8 mouse cellular contexts compared by ENCODE assay signal in the genomic region with DNA sequence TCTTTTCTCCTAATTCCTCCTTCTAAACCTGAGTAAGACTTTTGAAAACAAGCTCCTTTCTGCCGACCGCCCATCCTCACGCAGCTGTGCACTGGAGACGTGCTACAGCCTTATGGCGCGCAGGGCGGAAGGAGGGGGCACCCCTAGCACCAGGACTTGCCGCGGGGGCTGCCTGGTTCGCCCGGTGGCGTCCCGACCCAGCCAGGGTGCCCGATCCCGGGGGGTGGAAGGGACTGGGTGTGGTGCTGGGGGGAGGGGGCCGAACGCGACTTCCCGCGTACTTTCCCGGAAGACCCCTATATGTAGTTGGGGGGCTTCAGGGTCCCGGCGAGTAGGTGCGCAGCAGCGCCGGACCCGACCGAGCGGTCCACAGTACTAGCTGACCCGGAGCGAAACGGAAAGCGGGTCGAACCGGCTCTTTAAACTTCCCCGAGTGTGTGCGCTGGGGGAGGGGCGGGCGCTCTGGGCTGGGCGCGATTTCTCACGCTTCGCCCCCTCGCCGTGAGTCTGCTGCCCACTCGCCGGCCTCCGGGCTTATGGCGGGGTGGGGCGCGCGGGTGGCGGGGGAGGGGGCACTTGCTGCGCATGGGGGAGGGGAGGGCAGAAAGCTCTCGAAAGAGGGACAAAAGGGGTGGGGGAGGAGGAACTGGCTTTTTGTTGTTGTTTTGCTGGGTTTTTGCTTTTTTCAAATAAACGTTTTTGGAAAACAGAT. TPM values are rescaled to one million over a fixed set of nuclear protein-coding genes. Genes with fewer than 3 reads are reported as not detected.
A peak's percentile ranks its signal among the peaks of the same experiment; 100 is the strongest.
DNase-seq lines count a peak whose midpoint lies in the region; ATAC-seq and TF ChIP-seq lines count a peak whose summit lies in the region.

No protein-coding gene starts in this region.

- intact Hi-C loops in left cerebral cortex, postnatal 14 days (cut with DNase I), result loop anchor here (2.0 to 5.0 kb wide), 2 partner anchors 74 to 207 kb away; no protein-coding TSS in a partner anchor

- no peaks in the 10 kb centered on the region for H3K27me3 ChIP-seq in hindbrain, postnatal 0 days (ENCODE audit: insufficient read depth, low read length)
- H3K27me3 ChIP-seq in megakaryocyte, embryonic 14.5 days (replicated peaks), result peaks cover 6% of the 10 kb centered on the region

- H3K9ac ChIP-seq in hindbrain, postnatal 0 days (replicated peaks; ENCODE audit: low read length), result peak overlapping the region; percentile 99

- H3K36me3 ChIP-seq in hindbrain, postnatal 0 days (ENCODE audit: insufficient read depth, low read length), result no peaks in the 10 kb centered on the region
- peaks cover 26% of the 10 kb centered on the region for H3K36me3 ChIP-seq in megakaryocyte, embryonic 14.5 days (replicated peaks; ENCODE audit: low read length)

- H3K4me2 ChIP-seq in hindbrain, postnatal 0 days (ENCODE audit: low read depth, low read length), result peak overlapping the region; percentile 92

- H3K9me3 ChIP-seq in hindbrain, postnatal 0 days (ENCODE audit: low read length), result no peaks in the 10 kb centered on the region
- no peaks in the 10 kb centered on the region for H3K9me3 ChIP-seq in megakaryocyte, embryonic 14.5 days

- peak; percentile 48 for ATAC-seq in hindbrain, postnatal 0 days
- ATAC-seq in erythroid progenitor cell, adult 5-6 weeks (replicated peaks; ENCODE audit: low FRiP score, poor library complexity, severe bottlenecking), result no peak

- H3K27ac ChIP-seq in hindbrain, postnatal 0 days, result peak overlapping the region; percentile 100

- peak overlapping the region; percentile 88 for H3K4me3 ChIP-seq in hindbrain, postnatal 0 days (ENCODE audit: low read length)
- peak overlapping the region; percentile 99 for H3K4me3 ChIP-seq in megakaryocyte, embryonic 14.5 days (replicated peaks)

- under 1% methylated on average over 46 of the region's 56 CpGs for WGBS in hindbrain, postnatal 0 days

- TF ChIP-seq CTCF in hindbrain, postnatal 0 days (IDR thresholded peaks at IDR 0.05; ENCODE audit: low read depth), result no peak

- peak; percentile 76 for DNase-seq in adipocyte (ENCODE audit: low spot score)
- DNase-seq in cerebellum, postnatal 4 days (ENCODE audit: low spot score in 2 of 2), result peak; percentile 55 to 77
- DNase-seq in gastrocnemius, postnatal 10 days, result peak; percentile 76
- DNase-seq in hindbrain, postnatal 0 days (ENCODE audit: low spot score), result peak; percentile 87
- peak; percentile 55 to 78 for DNase-seq in left cerebral cortex, postnatal 14 days (ENCODE audit: low spot score in 2 of 2)
- DNase-seq in right cerebral cortex, postnatal 25 days, result peak; percentile 77

- peaks cover 25% of the 10 kb centered on the region for H3K4me1 ChIP-seq in hindbrain, postnatal 0 days (ENCODE audit: insufficient read depth, low read length)
- H3K4me1 ChIP-seq in megakaryocyte, embryonic 14.5 days, result peaks cover 35% of the 10 kb centered on the region

RNA-seq across cellular contexts. Expression of a gene that starts 2.3 kb away (rescaled TPM):
- total RNA-seq in gastrocnemius, postnatal 10 days (2021), result 10 to 100 TPM; 85.7 to 96.6 TPM
- total RNA-seq in hindbrain, postnatal 0 days (2014; rRNA removed), result 50.7 and 57.2 TPM in 2 replicates
- polyA plus RNA-seq in hindbrain, postnatal 0 days (2015; fragmentation: Nextera tagmentation; extraction: Ambion mirVana), result 112 and 116 TPM in 2 replicates
- 100 to 1,000 TPM; 254 to 262 TPM for total RNA-seq in left cerebral cortex, postnatal 14 days (2021)
- 15.3 and 263 TPM in 2 replicates for polyA plus RNA-seq in megakaryocyte, embryonic 14.5 days (2012; ENCODE audit: insufficient read depth, low replicate concordance)
- 114 and 141 TPM in 2 replicates for total RNA-seq in erythroid progenitor cell, adult 5-6 weeks (2015; ENCODE audit: low replicate concordance)
- total RNA-seq in erythroid progenitor cell, adult 5-6 weeks (2017; ENCODE audit: low replicate concordance), result 101 and 162 TPM in 2 replicates
